Mouse (Mus musculus) splenic B cell, adult 2 months (primary cell): ENCODE measurements around the gene Nr1i2.
"Not testable (repeated sequence)": the region's sequence is repeated elsewhere in the genome, so short reads cannot be mapped to it uniquely, and the experiment has no call there.

Source experiments
- DNase-seq: peaks from one replicate; pipeline ENCODE4 v3.0.0-alpha.2; 2011; ENCODE audit warnings: low read depth, low spot score
- H3K27me3 ChIP-seq: 2 replicates; pipeline ENCODE4 v1.6.1; 2012; ENCODE audit warnings: mild to moderate bottlenecking, low read length, moderate library complexity, mixed read lengths; ENCODE audit not compliant: control insufficient read depth, poor library complexity, insufficient read depth, severe bottlenecking
- H3K36me3 ChIP-seq: 2 replicates; pipeline ENCODE4 v1.6.1; 2012; ENCODE audit warnings: mild to moderate bottlenecking, low read length, moderate library complexity, mixed read lengths; ENCODE audit not compliant: control insufficient read depth, poor library complexity, insufficient read depth, severe bottlenecking

Gene Nr1i2

DNA sequence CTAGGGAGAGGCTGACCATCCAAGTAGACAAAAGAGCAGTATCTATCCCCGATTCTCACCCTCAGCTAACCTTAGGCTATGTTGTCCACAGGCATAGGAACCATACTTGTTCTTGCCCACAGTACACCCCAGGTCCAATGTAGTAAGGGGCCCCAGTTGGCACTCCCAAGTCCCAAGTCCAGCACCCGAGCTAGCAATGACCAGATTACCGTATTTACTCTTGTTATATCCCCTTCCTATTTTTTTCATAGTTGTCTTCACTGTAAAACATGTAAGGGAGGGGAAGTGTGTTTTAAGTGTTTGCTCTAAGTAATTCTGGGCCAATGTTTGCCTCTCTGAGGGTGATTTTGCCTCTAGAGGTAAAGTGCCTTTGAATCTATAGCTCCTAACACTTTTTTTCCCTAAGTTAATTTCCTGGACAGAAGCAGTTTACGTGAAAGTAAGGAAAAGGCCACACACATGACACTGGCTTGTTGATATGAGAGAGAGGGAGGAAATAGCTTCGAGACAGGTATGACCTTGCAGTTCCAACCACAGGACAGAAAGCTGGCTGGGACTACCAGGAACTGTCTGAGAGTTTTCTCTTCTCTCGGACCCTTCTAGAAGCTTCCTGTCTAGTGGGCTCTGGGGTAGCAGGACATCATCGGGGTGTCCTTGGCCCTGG, at the start of gene Nr1i2:
TSS of gene Nr1i2 (minus strand) at position 140 of the 664 bp plus-strand sequence.
- no peaks in the 10 kb centered on the region for H3K27me3 ChIP-seq
- H3K36me3 ChIP-seq: no peaks in the 10 kb centered on the region
- no peak for DNase-seq

DNA sequence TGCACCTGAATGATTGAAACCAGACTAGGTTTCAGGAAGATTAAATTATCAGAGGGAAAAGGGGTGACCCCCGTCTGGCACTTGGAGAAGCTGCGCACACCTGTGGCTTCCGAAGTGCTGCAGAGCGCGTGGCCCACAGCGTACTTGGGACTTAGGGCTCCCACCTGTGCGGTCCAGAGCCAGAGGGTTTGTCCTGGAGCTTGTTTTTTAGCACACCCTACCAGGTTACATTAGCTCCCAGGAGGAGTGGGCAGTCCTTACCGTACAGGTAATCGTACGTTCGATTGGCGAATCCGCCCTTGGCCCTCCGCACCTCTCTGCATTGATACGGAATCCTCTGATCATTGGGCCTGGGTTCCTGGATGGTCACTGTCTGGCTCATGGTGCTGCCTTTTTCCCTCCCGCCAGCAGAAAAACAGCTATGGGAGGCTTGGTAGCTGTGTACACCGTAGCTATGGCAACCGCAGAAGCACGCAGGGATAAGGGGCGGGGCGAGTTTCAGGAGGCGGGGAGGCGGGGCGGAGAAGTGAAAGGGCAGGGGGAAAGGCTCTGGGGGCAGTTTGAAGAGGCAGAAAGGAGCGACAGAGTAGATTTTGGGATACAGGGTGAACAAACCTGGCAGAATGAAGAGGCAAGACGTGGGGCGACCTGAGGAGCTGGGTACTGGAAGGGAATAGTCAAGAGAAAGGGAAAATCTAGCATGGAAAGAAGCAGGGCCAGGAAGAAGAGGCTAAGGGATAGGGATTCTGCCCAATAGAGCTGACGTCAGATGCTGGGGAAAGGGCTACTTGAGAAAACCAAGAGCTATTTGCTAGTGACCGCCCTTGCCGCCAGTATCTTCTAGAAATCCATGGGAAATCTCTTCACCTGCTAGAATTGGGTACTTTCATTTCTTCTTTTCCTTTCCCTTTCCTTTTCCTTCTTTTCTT, 47.0 kb upstream of the Nr1i2 start, which contains the start of gene Maats1:
TSS of gene Maats1 (minus strand) at position 748 of the 929 bp plus-strand sequence.
- Histone ChIP-seq H3K36me3 (no peaks in the 10 kb centered on the region), H3K27me3 (no peaks in the 10 kb centered on the region)
- DNase-seq: peak; percentile 47

DNA sequence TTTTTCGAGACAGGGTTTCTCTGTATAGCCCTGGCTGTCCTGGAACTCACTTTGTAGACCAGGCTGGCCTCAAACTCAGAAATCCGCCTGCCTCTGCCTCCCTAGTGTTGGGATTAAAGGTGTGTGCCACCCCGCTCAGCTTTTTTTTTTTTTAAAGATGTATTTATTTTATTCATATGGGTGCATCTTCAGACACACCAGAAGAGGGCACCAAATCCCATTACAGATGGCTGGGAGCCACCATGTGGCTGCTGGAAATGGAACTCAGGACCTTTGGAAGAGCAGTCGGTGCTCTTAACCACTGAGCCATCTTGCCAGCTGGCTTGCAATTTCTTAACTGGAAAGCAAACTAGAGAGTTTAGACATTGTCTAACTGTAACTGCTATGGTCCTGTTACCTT, 43.5 kb upstream of the Nr1i2 start:
- not testable (repeated sequence) for H3K27me3 ChIP-seq, H3K36me3 ChIP-seq, DNase-seq

DNA sequence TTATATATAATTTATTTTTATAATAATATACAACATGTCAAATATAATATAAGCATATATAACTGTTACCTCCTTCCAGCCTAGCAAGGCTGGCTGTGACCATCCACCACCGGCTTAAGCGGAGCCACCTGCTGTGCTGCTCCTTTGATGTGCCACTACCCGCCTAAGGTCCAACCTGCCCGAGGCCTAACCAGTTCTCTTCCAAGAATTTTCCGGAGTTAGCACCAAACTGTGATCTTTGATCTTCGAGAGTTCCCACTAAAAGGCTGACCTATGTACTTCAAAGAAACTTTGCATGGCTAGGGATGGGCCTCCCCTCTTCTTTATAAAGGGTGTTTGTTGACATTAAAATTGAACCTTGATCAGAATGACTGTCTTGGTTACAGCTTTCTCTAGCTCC, 39.8 kb upstream of the Nr1i2 start:
- no peaks in the 10 kb centered on the region for H3K27me3 ChIP-seq
- H3K36me3 ChIP-seq: no peaks in the 10 kb centered on the region
- no peak for DNase-seq

DNA sequence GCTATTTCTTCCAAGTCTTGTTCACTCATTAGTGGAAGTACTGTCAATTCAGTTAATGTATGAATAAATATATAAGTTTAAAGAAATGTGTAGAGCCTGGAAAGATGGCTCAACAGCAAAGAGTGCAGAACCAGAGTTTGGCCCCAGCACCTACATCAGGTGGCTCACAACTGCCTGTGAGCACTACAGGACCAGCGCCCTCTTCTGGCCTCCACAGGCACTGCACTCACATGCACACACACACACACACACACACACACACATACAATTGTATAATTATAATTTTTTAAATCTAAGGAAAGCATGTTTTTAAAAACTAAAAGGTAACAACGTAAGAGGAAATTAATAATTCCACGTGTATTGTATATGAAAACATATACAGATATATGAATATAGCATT, 34.7 kb upstream of the Nr1i2 start:
- Histone ChIP-seq H3K27me3 (no peaks in the 10 kb centered on the region), H3K36me3 (no peaks in the 10 kb centered on the region)
- no peak for DNase-seq

DNA sequence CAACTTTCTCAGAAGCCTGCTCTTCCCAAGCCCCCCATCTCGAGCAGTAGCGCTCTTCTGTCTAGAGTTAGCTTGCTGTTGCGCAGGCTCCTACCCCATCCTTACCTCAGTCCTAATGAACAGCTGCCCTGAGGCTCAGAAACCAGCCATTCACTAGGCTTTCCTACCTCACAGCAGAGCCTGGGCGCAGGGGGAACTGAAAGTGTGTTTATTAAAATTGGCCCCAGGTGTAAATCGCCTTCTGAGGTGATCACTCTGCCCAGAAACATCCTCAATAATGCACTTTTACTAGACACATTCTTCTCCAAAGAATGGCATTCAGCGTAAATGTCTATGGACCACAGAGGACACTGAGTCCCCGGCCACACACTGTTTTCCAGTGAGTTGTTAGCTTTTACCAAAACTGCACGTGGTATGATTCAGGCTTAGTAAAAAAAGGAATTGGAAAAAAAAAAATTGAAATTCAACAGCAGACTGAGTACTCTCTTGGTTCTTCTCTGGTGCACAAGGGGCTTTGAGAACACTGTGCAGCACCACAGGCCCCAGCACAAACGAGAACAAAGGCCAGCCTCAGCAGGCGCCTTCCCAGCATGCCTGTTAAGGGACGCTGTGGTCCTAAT, 32.3 kb upstream of the Nr1i2 start:
- no peak for DNase-seq

DNA sequence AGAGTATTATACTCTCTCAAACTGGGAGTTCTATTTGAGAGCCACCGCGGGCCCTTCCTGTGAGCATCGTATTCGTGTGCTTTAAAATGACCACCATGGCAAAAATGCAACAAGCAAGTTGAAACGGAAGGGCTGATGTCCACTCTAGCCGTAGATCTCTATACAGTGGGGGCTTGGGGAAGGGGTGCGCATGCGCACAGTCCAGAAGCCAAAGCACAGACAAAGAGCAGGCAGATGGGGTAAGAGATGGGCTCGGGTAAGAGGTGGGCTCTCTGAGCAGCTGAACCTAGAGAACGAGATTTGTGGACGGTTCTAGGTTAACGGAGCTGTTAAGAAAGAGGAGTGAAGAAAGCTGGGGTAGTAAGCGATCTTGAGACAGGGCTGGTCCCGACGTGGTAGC, 29.7 kb upstream of the Nr1i2 start:
- no peak for DNase-seq
- Histone ChIP-seq H3K27me3 (no peaks in the 10 kb centered on the region), H3K36me3 (no peaks in the 10 kb centered on the region)

More for the DNA sequence above, 32.3 kb upstream of the Nr1i2 start:
- no peaks in the 10 kb centered on the region for H3K36me3 ChIP-seq
- H3K27me3 ChIP-seq: no peaks in the 10 kb centered on the region

DNA sequence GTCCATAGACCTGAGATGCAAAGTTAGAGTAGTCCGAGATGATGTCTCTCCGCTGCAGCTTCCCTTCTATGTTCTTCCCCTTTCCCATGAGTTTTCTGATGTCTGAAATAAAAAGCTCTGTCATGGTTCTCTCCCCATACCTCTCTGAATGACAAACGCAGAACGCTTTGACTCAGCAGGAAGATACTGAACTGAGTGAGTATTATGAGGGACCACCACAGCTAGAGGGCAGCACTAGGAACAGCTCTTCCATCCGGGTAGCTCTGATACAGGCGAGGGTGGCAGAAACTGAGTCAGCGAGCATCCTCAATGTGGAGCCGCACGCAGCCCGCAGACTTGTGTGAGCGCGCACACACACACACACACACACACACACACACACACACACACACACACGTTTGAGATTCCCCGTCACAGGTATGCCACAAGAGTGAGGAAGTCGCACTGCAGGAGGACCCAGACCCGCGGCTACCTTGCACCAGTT, 26.9 kb upstream of the Nr1i2 start:
- peak; percentile 69 for DNase-seq
- no peaks in the 10 kb centered on the region for H3K36me3 ChIP-seq
- H3K27me3 ChIP-seq: no peaks in the 10 kb centered on the region

DNA sequence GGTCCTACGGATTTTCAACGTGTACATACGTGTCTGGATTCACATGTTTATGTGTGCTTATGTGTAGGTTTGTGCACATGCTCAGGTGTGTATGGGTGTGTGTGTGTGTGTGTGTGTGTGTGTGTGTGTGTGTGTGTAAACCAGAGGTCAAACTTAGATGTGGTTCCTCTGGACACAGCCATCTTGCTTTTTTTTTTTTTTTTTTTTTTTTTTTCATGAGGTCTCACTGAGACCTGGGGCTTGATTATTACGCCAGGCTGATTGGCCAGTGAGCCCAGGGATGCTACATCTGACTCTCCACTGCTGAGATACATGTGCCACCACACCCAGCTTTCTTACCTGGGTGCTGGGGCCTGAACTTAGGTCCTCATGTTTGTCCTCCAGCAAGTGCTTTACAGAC, 24.5 kb upstream of the Nr1i2 start:
- no peak for DNase-seq
- H3K36me3 ChIP-seq: no peaks in the 10 kb centered on the region

DNA sequence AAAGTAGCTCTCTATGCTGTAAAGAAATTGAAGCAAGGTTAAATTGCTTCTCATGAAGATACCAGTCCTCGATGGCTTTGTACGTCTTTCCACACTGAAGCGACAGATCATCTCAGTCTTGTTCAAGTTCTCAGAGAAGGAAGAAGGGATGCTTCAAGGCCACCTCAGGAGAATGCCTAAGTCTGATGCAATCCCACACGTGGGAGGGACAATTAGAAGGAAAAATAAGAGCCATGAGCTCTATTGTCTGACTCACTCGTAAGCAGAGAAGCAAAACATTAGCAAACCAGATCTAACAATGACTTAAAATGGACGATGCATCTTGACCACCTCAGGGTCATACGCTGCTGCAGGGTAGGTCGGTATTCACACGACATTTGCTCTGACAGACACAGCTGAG, 23.9 kb upstream of the Nr1i2 start:
- Histone ChIP-seq H3K36me3 (no peaks in the 10 kb centered on the region), H3K27me3 (no peaks in the 10 kb centered on the region)
- no peak for DNase-seq

More for the DNA sequence above, 24.5 kb upstream of the Nr1i2 start:
- H3K27me3 ChIP-seq: no peaks in the 10 kb centered on the region

DNA sequence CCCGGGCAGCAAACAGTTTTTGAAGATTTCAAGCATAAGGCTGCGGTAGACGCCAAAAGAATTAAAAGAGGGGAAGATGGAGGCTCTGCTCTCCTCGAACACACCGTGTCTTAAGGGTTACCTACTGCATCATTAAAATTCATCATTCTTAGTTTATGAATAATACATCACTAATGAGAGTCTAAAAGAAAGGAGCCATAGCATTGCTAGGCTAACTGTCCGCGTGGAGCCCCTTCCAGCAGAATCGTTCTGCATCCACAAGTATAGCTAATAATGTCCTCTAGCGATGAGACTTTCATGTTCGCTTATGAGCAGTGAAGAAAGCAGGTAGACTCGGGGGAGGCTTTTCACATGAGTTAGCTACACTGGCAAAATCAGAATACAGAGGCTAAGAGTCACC, 13.6 kb upstream of the Nr1i2 start:
- Histone ChIP-seq H3K27me3 (no peaks in the 10 kb centered on the region), H3K36me3 (no peaks in the 10 kb centered on the region)
- DNase-seq: no peak

DNA sequence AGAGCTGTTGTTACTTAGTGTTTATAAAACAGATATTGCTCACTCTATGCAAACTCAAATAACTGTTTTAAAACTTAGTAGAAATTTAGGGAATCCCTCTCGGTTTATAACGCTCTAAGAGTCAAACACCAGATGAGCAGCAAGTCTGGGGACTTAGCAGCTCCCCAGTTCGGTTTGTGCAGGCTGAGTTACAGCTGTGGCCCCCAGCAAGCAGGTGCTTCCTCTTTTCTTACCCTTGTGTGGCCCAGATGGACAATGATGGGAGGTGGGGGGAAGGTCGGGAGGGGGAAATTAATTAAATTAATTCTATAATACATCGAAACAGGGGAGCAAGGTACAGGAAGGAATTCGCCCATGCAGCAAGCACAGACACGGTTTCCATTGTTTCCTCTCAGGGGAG, 13.0 kb upstream of the Nr1i2 start:
- no peaks in the 10 kb centered on the region for H3K27me3 ChIP-seq
- no peak for DNase-seq
- no peaks in the 10 kb centered on the region for H3K36me3 ChIP-seq

DNA sequence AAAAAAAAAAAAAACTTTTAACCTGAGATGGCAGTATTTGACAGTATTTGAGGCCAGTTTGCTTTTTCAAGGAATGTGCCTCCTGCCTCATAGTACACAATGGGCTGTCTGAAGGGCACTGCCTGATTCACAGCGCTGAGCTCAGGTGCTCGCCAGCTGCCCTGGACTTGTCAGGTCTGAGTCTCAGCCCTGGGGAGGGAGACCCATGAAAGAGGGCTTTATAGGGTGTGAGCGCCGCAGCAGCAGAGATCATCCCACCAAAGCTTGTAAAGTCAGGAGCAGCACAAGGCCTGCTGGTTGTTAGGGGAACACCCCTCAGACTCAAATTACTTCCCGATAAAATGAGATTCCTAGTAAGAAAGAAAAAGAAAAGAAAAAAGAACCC, 12.6 kb upstream of the Nr1i2 start:
- Histone ChIP-seq H3K36me3 (no peaks in the 10 kb centered on the region), H3K27me3 (no peaks in the 10 kb centered on the region)
- DNase-seq: no peak

DNA sequence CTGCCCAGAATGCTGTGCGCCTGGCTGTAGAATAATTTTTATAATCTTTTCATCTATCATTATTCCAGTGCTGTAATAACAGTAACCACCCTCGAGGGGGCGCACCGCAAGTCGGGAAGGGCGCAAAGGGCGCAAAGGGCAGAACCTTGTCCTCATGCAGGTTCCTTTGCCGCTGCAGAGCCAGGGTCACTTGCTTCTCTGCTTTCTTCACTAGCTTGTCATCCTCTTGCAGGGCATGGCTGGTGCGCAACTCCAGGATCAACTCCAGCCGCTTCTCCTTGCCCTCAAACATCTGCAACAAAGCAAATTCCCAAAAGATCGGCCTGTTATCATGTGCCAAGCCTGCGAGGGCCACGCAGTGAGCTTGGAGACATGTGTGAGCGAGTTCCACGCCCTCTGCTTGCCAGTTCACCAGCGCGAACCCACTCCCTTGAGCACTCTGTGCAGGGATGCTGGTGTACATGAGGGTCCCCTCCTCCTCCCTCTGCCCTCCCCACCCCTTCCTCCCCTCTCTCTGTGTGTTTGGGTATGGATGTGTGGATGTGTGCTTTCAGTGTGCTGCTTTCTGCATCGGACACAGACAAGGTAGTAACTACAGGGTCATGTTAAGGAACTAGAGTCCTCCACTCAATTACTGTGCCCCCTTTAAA, 12.1 kb upstream of the Nr1i2 start:
- Histone ChIP-seq H3K36me3 (no peaks in the 10 kb centered on the region), H3K27me3 (no peaks in the 10 kb centered on the region)
- peak; percentile 19 for DNase-seq
